Mouse (Mus musculus): ENCODE results near the gene Rgl2.
A peak's percentile ranks its signal among the peaks of the same experiment; 100 is the strongest.

The Rgl2 gene

GRCm38 (mm10) chr17:33921361-33921760 lies 8.0 kb upstream of the Rgl2 start:
- DNase-seq (ENCODE audit: extremely low read depth, low read depth) = no peak

GRCm38 (mm10) chr17:33924577-33925283 lies 4.6 kb upstream of the Rgl2 start:
- DNase-seq (ENCODE audit: extremely low read depth, low read depth) = peak; percentile 61

- DNase-seq (ENCODE audit: extremely low read depth, low read depth) = no peak
These were observed 3.8 kb upstream of the Rgl2 start for GRCm38 (mm10) chr17:33925406-33926116.

GRCm38 (mm10) chr17:33926207-33926932 lies 3.0 kb upstream of the Rgl2 start:
- no peak for DNase-seq (ENCODE audit: extremely low read depth, low read depth)

- no peak for DNase-seq (ENCODE audit: extremely low read depth, low read depth)
These were observed 944 bp upstream of the Rgl2 start for GRCm38 (mm10) chr17:33928251-33928947.

- no peak for DNase-seq (ENCODE audit: extremely low read depth, low read depth)
These were observed 1.2 kb downstream of the Rgl2 start for GRCm38 (mm10) chr17:33930280-33931158.

GRCm38 (mm10) chr17:33931159-33931866 lies 2.0 kb downstream of the Rgl2 start:
- DNase-seq (ENCODE audit: extremely low read depth, low read depth) = no peak

GRCm38 (mm10) chr17:33931947-33932346 lies 2.6 kb downstream of the Rgl2 start:
- no peak for DNase-seq (ENCODE audit: extremely low read depth, low read depth)

- no peak for DNase-seq (ENCODE audit: extremely low read depth, low read depth)
These were observed 3.1 kb downstream of the Rgl2 start for GRCm38 (mm10) chr17:33932448-33932847.

- DNase-seq (ENCODE audit: extremely low read depth, low read depth) = no peak
These were observed 3.6 kb downstream of the Rgl2 start for GRCm38 (mm10) chr17:33932970-33933369.

- DNase-seq (ENCODE audit: extremely low read depth, low read depth) = no peak
These were observed 6.2 kb downstream of the Rgl2 start for GRCm38 (mm10) chr17:33935422-33936055.

- no peak for DNase-seq (ENCODE audit: extremely low read depth, low read depth)
These were observed 7.7 kb downstream of the Rgl2 start for GRCm38 (mm10) chr17:33936993-33937392.

- DNase-seq (ENCODE audit: extremely low read depth, low read depth) = no peak
These were observed 9.4 kb downstream of the Rgl2 start for GRCm38 (mm10) chr17:33938783-33939182.

- DNase-seq (ENCODE audit: extremely low read depth, low read depth) = peak; percentile 93
These were observed 11.0 kb downstream of the Rgl2 start, which contains the start of the genes Pfdn6 and Wdr46 for GRCm38 (mm10) chr17:33940206-33940805. Gene Pfdn6, minus strand, starts transcription at chr17:33940343. Gene Wdr46, plus strand, starts transcription at chr17:33940660.

GRCm38 (mm10) chr17:33940981-33941380 lies 11.6 kb downstream of the Rgl2 start:
- DNase-seq (ENCODE audit: extremely low read depth, low read depth) = no peak

GRCm38 (mm10) chr17:33941381-33941780 lies 12.0 kb downstream of the Rgl2 start:
- no peak for DNase-seq (ENCODE audit: extremely low read depth, low read depth)

GRCm38 (mm10) chr17:33943454-33943853 lies 14.1 kb downstream of the Rgl2 start:
- no peak for DNase-seq (ENCODE audit: extremely low read depth, low read depth)

- no peak for DNase-seq (ENCODE audit: extremely low read depth, low read depth)
These were observed 18.2 kb downstream of the Rgl2 start for GRCm38 (mm10) chr17:33947430-33948089.
